Mouse (Mus musculus) common myeloid progenitor, adult 5-6 weeks (primary cell): Measurements from ENCODE around the gene Arhgef10l. TPM values are rescaled to one million over a fixed set of nuclear protein-coding genes. Genes with fewer than 3 reads are reported as not detected.

ENCODE experiments used
- ATAC-seq: replicated peaks from 2 replicates; pipeline ENCODE4 v1.8.0; 2016; ENCODE audit warnings: low read depth, mild to moderate bottlenecking, moderate TSS enrichment, inconsistent platforms; ENCODE audit not compliant: poor library complexity, severe bottlenecking
- total RNA-seq: library from RNA; stranded (forward); fragments of 200-1000, 187-1606 nt; gene quantifications from 2 replicates; pipeline ENCODE4 v1.2.3, GENCODE M21; 2017

The Arhgef10l gene
- total RNA-seq, 1 experiment from 2014 or later = 1.8 TPM

- no peak for ATAC-seq
Measured at GRCm38 (mm10) chr4:140500766-140501165, 165.0 kb downstream of the Arhgef10l start.

- ATAC-seq = no peak
Measured at GRCm38 (mm10) chr4:140499571-140499970, 166.2 kb downstream of the Arhgef10l start.

GRCm38 (mm10) chr4:140497169-140497568, 168.6 kb downstream of the Arhgef10l start:
- ATAC-seq = no peak

- ATAC-seq = no peak
Measured at GRCm38 (mm10) chr4:140491555-140491954, 174.3 kb downstream of the Arhgef10l start.

GRCm38 (mm10) chr4:140485442-140485841, 180.4 kb downstream of the Arhgef10l start:
- ATAC-seq = no peak

- ATAC-seq = no peak
Measured at GRCm38 (mm10) chr4:140483134-140483533, 182.7 kb downstream of the Arhgef10l start.

- ATAC-seq = no peak
Measured at GRCm38 (mm10) chr4:140480369-140481067, 185.3 kb downstream of the Arhgef10l start.

GRCm38 (mm10) chr4:140475194-140475593, 190.6 kb downstream of the Arhgef10l start:
- ATAC-seq = no peak

GRCm38 (mm10) chr4:140469760-140470452, 195.9 kb downstream of the Arhgef10l start:
- no peak for ATAC-seq

- ATAC-seq = no peak
Measured at GRCm38 (mm10) chr4:140467254-140467791, 198.5 kb downstream of the Arhgef10l start.

Other genes starting within 250 kb of the Arhgef10l start
- 149 and 161 TPM in 2 replicates for gene Rcc2, start 34.5 kb upstream of the Arhgef10l start, total RNA-seq
- not detected in 2 replicates for gene Padi6, start 76.6 kb upstream of the Arhgef10l start, total RNA-seq
- 4.1 and 7.3 TPM in 2 replicates for gene Padi4, start 108.2 kb upstream of the Arhgef10l start, total RNA-seq
- 0.19 and 0.32 TPM in 2 replicates for gene Padi3, start 144.6 kb upstream of the Arhgef10l start, total RNA-seq
- gene Padi1, start 179.8 kb upstream of the Arhgef10l start, total RNA-seq = not detected in 2 replicates
- 14.5 and 17.0 TPM in 2 replicates for gene Padi2, start 240.3 kb upstream of the Arhgef10l start, total RNA-seq